Mouse (Mus musculus) left cerebral cortex, postnatal 25 days (tissue): ENCODE results near the gene Gm9970. TPM values are rescaled to one million over a fixed set of nuclear protein-coding genes. Genes with fewer than 3 reads are reported as not detected.

Experiments used
- DNase-seq, 2 experiments: peaks; one replicate each; pipeline ENCODE4 v3.0.0; 2022; ENCODE audit warnings: low spot score in 2 of 2, mixed read lengths in 1 of 2
- intact Hi-C: fragments of 180-260 bp; cut with DNase I; formaldehyde crosslinking; loops from one replicate; pipeline ENCODE4 v1.15.1; 2025
- total RNA-seq, 2 experiments: library from RNA; stranded (reverse); gene quantifications; 2 replicates each; pipeline ENCODE4 v1.2.3; 2021

Gm9970 gene
- total RNA-seq, 2 experiments from 2014 or later, result not detected

- intact Hi-C loops, result loop anchor here (10.0 kb wide), 1 partner anchor 245 kb away; no protein-coding TSS in a partner anchor
- no peak for DNase-seq
Observed at GRCm38 (mm10) chr5:31199321-31199892, 41.6 kb downstream of the Gm9970 start.

DNA sequence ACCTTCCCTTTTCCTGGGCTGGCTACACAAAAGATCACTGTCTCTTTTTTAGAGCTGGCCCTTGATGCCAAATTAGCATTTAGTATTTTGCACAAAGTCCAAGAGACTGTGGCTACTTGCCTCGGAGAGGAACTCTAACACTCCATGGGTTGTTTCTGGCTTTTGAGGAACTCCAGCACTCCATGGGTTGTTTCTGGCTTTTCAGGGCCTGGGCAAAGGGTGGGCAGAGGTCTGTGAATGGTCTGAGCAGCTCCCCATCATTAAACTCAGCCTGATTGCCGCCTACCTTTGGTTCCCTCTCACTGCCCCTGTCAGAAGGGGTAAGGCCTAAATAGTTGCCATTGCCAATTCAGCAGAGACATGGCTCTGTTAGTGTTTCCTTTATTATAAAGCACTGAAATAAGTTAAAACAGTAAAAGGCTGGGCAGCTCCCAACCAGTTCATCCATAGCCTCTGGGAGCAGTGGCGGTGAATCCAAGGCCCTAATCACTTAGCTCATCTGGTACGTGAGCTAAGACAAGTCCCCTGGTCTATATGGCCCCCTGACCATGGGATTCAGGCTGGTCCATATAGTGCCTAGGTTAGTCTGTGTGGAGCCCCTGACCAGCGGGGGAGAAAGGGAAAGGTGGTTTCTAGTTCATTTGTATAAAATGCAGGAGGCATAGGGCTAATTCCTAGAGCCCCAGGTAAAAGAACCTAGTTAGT lies 42.3 kb downstream of the Gm9970 start:
- intact Hi-C loops, result loop anchor here (10.0 kb wide), 1 partner anchor 244 kb away; no protein-coding TSS in a partner anchor
- DNase-seq, result no peak

GRCm38 (mm10) chr5:31198170-31198569 lies 42.9 kb downstream of the Gm9970 start:
- intact Hi-C loops, result loop anchor here (10.0 kb wide), 1 partner anchor 243 kb away; no protein-coding TSS in a partner anchor
- no peak for DNase-seq

DNA sequence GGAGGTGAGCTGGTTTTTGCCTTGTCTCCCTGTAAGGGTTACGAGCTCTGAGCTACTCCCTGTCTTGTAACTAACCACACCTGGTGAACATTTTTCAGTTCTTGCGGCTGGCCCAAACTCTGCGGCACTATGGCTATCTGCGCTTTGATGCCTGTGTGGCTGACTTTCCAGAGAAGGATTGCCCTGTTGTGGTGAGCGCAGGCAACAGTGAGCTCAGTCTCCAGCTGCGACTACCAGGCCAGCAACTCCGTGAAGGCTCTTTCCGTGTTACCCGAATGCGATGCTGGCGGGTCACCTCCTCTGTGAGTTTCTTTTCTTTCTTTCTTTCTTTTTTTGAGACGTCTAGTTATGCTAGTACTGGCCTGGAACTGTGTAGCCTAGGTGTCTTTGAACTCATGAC lies 44.0 kb downstream of the Gm9970 start:
- intact Hi-C loops, result loop anchor here (10.0 kb wide), 1 partner anchor 242 kb away; no protein-coding TSS in a partner anchor
- no peak for DNase-seq

- intact Hi-C loops, result loop anchor here (10.0 kb wide), 1 partner anchor 241 kb away; no protein-coding TSS in a partner anchor
- DNase-seq, result no peak
Observed at GRCm38 (mm10) chr5:31196207-31196606, 44.8 kb downstream of the Gm9970 start.

- DNase-seq, result peak in 1 of 2 experiments; percentile 31
- intact Hi-C loops, result loop anchor here (10.0 kb wide), 1 partner anchor 241 kb away; no protein-coding TSS in a partner anchor
Observed at GRCm38 (mm10) chr5:31195671-31196070, 45.4 kb downstream of the Gm9970 start.

GRCm38 (mm10) chr5:31194486-31195485 lies 46.2 kb downstream of the Gm9970 start:
- no peak for DNase-seq
- intact Hi-C loops, result loop anchor here (10.0 kb wide), 1 partner anchor 240 kb away; no protein-coding TSS in a partner anchor

- no peak for DNase-seq
- intact Hi-C loops, result loop anchor here (1.0 to 10.0 kb wide), 3 partner anchors 8 to 239 kb away; partner anchors contain the start of gene Gtf3c2
Observed at GRCm38 (mm10) chr5:31193631-31194281, 47.3 kb downstream of the Gm9970 start.

GRCm38 (mm10) chr5:31192939-31193630 lies 47.9 kb downstream of the Gm9970 start, which contains the start of the genes Snx17 and Eif2b4:
TSS of gene Snx17 (plus strand) at chr5:31193227.
TSS of gene Eif2b4 (minus strand) at chr5:31193430.
- DNase-seq, result peak; percentile 100
- intact Hi-C loops, result loop anchor here (1.0 to 10.0 kb wide), 3 partner anchors 8 to 238 kb away; partner anchors contain the start of gene Gtf3c2

DNA sequence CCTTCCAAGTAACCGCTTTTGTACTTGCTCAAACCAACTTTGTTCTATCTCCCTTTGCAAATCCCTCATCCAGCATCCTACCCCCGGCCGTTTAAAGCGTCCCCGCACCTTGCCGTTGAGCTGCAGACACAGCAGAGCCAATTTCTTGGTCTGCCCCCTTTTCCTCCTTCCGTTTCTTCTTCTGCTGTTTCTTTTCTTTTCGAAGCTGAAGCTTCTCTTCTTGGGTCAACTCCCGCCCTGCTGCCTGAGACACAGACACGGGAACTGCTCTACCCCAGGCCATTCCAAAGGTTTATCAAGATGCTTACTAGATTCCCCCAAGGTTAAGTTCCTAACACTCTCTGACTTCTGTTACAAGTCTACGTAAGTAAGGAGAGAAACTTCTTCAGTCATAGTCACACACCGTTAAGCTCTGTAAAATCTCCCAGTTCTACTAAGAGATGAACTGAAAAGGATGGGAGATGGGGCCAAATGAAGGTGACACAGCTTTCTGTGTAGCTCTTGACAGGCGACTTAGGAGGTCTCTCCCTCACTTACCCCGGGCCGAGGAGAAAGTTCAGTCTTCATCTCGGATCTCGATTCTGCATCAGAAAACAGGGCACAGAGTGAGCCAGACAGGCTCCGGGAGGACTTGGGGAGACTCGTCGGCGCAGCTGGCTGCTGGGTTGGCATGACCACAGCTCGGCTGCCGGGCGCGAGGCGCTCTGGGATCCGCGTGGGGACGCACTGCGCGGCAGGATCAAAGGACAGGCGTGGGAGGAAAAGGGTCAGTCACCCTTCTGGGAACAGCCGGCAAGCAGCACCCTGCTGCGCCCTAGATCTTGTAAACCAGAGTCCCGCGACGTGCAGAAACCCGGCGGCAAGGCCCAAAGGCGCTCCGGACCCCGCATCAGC lies 48.7 kb downstream of the Gm9970 start:
- no peak for DNase-seq
- intact Hi-C loops, result loop anchor here (10.0 kb wide), 1 partner anchor 237 kb away; no protein-coding TSS in a partner anchor

Other genes starting within 250 kb of the Gm9970 start
- gene Atraid, start 192.9 kb downstream of the Gm9970 start, total RNA-seq, result 10 to 100 TPM; 70.8 to 71.4 TPM
- gene Slc5a6, start 192.3 kb downstream of the Gm9970 start, total RNA-seq, result 10 to 100 TPM; 12.4 to 16.7 TPM
- gene Cad, start 186.5 kb downstream of the Gm9970 start, total RNA-seq, result 10 to 100 TPM; 17.4 to 25.5 TPM
- gene Dnajc5g, start 134.9 kb downstream of the Gm9970 start, total RNA-seq, result not detected
- 100 to 1,000 TPM; 163 to 170 TPM for gene Slc30a3, start 133.0 kb downstream of the Gm9970 start, total RNA-seq
- gene Trim54, start 124.5 kb downstream of the Gm9970 start, total RNA-seq, result 1 to 10 TPM; 2.5 to 4.0 TPM
- 1 to 10 TPM; 1.5 to 2.2 TPM for gene Ucn, start 102.4 kb downstream of the Gm9970 start, total RNA-seq
- gene Mpv17, start 87.0 kb downstream of the Gm9970 start, total RNA-seq, result 10 to 100 TPM; 47.5 to 48.6 TPM
- gene Gm29609, start 61.3 kb downstream of the Gm9970 start, total RNA-seq, result 1 to 10 TPM; 3.5 to 3.8 TPM
- 10 to 100 TPM; 53.3 to 57.8 TPM for gene Gtf3c2, start 61.1 kb downstream of the Gm9970 start, total RNA-seq
- gene Snx17, start 48.0 kb downstream of the Gm9970 start, total RNA-seq, result 10 to 100 TPM; 72.2 to 75.5 TPM
- gene Eif2b4, start 47.8 kb downstream of the Gm9970 start, total RNA-seq, result 10 to 100 TPM; 39.0 to 44.2 TPM
- gene Zfp513, start 38.9 kb downstream of the Gm9970 start, total RNA-seq, result 10 to 100 TPM; 27.1 to 27.3 TPM
- 10 to 100 TPM; 71.3 to 72.1 TPM for gene Ppm1g, start 20.5 kb downstream of the Gm9970 start, total RNA-seq
- gene Nrbp1, start 368 bp downstream of the Gm9970 start, total RNA-seq, result 10 to 100 TPM; 81.8 to 83.1 TPM
- 1 to 10 TPM; 1.3 to 2.4 TPM for gene Krtcap3, start 10.5 kb upstream of the Gm9970 start, total RNA-seq
- 10 to 100 TPM; 78.8 to 91.5 TPM for gene Ift172, start 49.9 kb upstream of the Gm9970 start, total RNA-seq
- 100 to 1,000 TPM; 134 to 158 TPM for gene Fndc4, start 54.8 kb upstream of the Gm9970 start, total RNA-seq
- gene Gckr, start 56.2 kb upstream of the Gm9970 start, total RNA-seq, result not detected
- 10 to 100 TPM; 48.8 to 49.0 TPM for gene Zfp512, start 211.2 kb upstream of the Gm9970 start, total RNA-seq
- under 1 TPM; 0.16 to 0.30 TPM for gene 4930548H24Rik, start 244.5 kb upstream of the Gm9970 start, total RNA-seq